Mouse (Mus musculus): ENCODE data around the gene Cd52. TPM values are rescaled to one million over a fixed set of nuclear protein-coding genes. Genes with fewer than 3 reads are reported as not detected.

The Cd52 gene
- polyA plus RNA-seq, 1 experiment from 2014 or later, result 5.2 TPM

- Histone ChIP-seq H3K4me3 (ENCODE audit: low read depth, low read length) (peak overlapping the region; percentile 41), H3K36me3 (replicated peaks; ENCODE audit: control insufficient read depth, insufficient read depth, low read depth, low read length) (no peaks in the 10 kb centered on the region), H3K27ac (replicated peaks; ENCODE audit: low read depth, low read length) (no peak overlapping the region), H3K9ac (replicated peaks; ENCODE audit: low read length) (peak overlapping the region; percentile 3; the same call in 1 of the 2 replicates), H3K4me2 (ENCODE audit: low read depth, low read length) (peak overlapping the region; percentile 65), H3K4me1 (ENCODE audit: control insufficient read depth, insufficient read depth, low read length) (no peaks in the 10 kb centered on the region), H3K9me3 (replicated peaks; ENCODE audit: control insufficient read depth, low read length) (no peaks in the 10 kb centered on the region), H3K27me3 (ENCODE audit: control insufficient read depth, insufficient read depth, low read length) (peaks cover 2% of the 10 kb centered on the region; the same call in 1 of the 2 replicates)
- ATAC-seq (replicated peaks; ENCODE audit: insufficient number of reproducible peaks, low FRiP score, low TSS enrichment, low read depth) (peak; percentile 78), DNase-seq (ENCODE audit: low spot score) (peak; percentile 85)
- under 1% methylated on average over 41 of the region's 41 CpGs for WGBS
These were observed 13.0 kb downstream of the Cd52 start for GRCm38 (mm10) chr4:134081730-134082386.

- no peaks in the 10 kb centered on the region for H3K4me1 ChIP-seq (ENCODE audit: control insufficient read depth, insufficient read depth, low read length)
- no peak overlapping the region for H3K27ac ChIP-seq (replicated peaks; ENCODE audit: low read depth, low read length)
- ATAC-seq (replicated peaks; ENCODE audit: insufficient number of reproducible peaks, low FRiP score, low TSS enrichment, low read depth) (no peak), DNase-seq (ENCODE audit: low spot score) (no peak)
- peaks cover 2% of the 10 kb centered on the region; the same call in 1 of the 2 replicates for H3K27me3 ChIP-seq (ENCODE audit: control insufficient read depth, insufficient read depth, low read length)
- H3K4me2 ChIP-seq (ENCODE audit: low read depth, low read length), result no peak overlapping the region
- no peaks in the 10 kb centered on the region for H3K9me3 ChIP-seq (replicated peaks; ENCODE audit: control insufficient read depth, low read length)
- H3K9ac ChIP-seq (replicated peaks; ENCODE audit: low read length), result no peak overlapping the region
- no peak overlapping the region for H3K4me3 ChIP-seq (ENCODE audit: low read depth, low read length)
- no peaks in the 10 kb centered on the region for H3K36me3 ChIP-seq (replicated peaks; ENCODE audit: control insufficient read depth, insufficient read depth, low read depth, low read length)
- WGBS, result 86% methylated on average over 4 of the region's 4 CpGs
These were observed 14.2 kb downstream of the Cd52 start for GRCm38 (mm10) chr4:134080674-134081073.

DNA sequence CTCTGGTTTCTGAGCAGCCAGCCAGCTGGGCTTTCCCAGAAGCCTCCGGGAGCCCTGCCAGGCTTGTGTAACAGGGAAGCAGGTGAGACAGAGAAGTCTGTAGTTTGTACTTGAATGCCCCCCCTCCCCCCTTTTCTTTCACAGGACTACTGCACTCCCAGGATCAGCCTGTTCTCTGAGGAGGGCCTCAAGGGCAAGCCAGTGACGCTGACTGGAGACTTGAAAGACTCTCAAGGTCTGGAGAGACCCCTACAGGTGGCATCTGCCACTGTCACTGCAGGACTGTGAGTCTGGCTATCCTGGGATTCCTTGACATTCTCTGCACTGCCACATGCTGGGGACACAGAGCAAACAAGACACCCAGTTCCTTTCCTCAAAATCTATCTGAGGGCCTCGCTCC, 16.2 kb downstream of the Cd52 start:
- peak; percentile 83 for DNase-seq (ENCODE audit: low spot score)
- WGBS, result 16% methylated on average over 3 of the region's 3 CpGs
- Histone ChIP-seq H3K27ac (replicated peaks; ENCODE audit: low read depth, low read length) (no peak overlapping the region), H3K4me2 (ENCODE audit: low read depth, low read length) (no peak overlapping the region), H3K9me3 (replicated peaks; ENCODE audit: control insufficient read depth, low read length) (no peaks in the 10 kb centered on the region), H3K9ac (replicated peaks; ENCODE audit: low read length) (no peak overlapping the region), H3K4me3 (ENCODE audit: low read depth, low read length) (no peak overlapping the region), H3K27me3 (ENCODE audit: control insufficient read depth, insufficient read depth, low read length) (peaks cover 2% of the 10 kb centered on the region; the same call in 1 of the 2 replicates), H3K4me1 (ENCODE audit: control insufficient read depth, insufficient read depth, low read length) (no peaks in the 10 kb centered on the region), H3K36me3 (replicated peaks; ENCODE audit: control insufficient read depth, insufficient read depth, low read depth, low read length) (no peaks in the 10 kb centered on the region)
- ATAC-seq (replicated peaks; ENCODE audit: insufficient number of reproducible peaks, low FRiP score, low TSS enrichment, low read depth), result 0 out of 2 replicates have a peak, but pooled peaks have one; percentile 21

GRCm38 (mm10) chr4:134068793-134069580, 25.9 kb downstream of the Cd52 start:
- 87% methylated on average over 4 of the region's 4 CpGs for WGBS
- Histone ChIP-seq H3K4me2 (ENCODE audit: low read depth, low read length) (no peak overlapping the region), H3K4me1 (ENCODE audit: control insufficient read depth, insufficient read depth, low read length) (no peaks in the 10 kb centered on the region), H3K27me3 (ENCODE audit: control insufficient read depth, insufficient read depth, low read length) (peaks cover 6% of the 10 kb centered on the region; the same call in 1 of the 2 replicates), H3K9me3 (replicated peaks; ENCODE audit: control insufficient read depth, low read length) (no peaks in the 10 kb centered on the region), H3K36me3 (replicated peaks; ENCODE audit: control insufficient read depth, insufficient read depth, low read depth, low read length) (no peaks in the 10 kb centered on the region), H3K4me3 (ENCODE audit: low read depth, low read length) (no peak overlapping the region), H3K27ac (replicated peaks; ENCODE audit: low read depth, low read length) (no peak overlapping the region), H3K9ac (replicated peaks; ENCODE audit: low read length) (no peak overlapping the region)
- no peak for ATAC-seq (replicated peaks; ENCODE audit: insufficient number of reproducible peaks, low FRiP score, low TSS enrichment, low read depth)
- no peak for DNase-seq (ENCODE audit: low spot score)

DNA sequence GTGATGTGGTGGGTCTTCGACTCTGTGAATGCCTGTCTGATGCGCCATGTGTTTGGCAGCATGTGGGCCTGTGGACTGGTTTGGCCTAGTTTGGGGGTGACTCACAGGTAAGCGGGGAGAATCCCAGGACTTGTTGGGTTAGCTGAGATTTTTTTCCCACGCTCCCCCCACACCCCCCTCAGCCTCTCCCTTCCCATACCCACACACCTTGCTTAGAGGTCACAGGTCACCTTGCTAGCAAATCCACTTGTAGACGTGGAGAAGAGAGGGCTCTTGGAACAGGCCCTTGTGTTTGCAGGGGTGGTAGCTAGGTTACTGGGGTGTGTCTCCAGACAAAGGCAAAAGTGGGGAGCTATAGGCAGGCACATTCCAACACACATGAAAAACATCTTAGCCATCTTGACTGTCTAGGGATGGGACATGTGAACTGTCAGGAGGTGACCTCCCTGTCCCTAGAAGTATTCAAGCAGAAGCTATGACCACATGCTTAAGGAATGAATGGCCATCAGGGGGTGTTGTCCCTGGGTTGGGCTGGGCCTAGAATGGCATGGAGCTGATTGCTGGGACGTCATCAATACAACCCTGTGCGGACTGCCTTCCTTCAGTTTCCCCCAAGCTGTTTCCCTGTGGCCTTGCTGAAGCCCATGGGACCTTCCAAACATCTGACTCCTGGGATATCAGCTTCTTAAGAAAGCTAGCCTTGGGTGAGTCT, 26.9 kb downstream of the Cd52 start:
- 81% methylated on average over 7 of the region's 7 CpGs for whole genome bisulfite sequencing

GRCm38 (mm10) chr4:134067383-134067782, 27.5 kb downstream of the Cd52 start:
- Histone ChIP-seq H3K9me3 (replicated peaks; ENCODE audit: control insufficient read depth, low read length) (no peaks in the 10 kb centered on the region), H3K27ac (replicated peaks; ENCODE audit: low read depth, low read length) (no peak overlapping the region), H3K36me3 (replicated peaks; ENCODE audit: control insufficient read depth, insufficient read depth, low read depth, low read length) (no peaks in the 10 kb centered on the region), H3K4me1 (ENCODE audit: control insufficient read depth, insufficient read depth, low read length) (no peaks in the 10 kb centered on the region), H3K27me3 (ENCODE audit: control insufficient read depth, insufficient read depth, low read length) (peaks cover 6% of the 10 kb centered on the region; the same call in 1 of the 2 replicates), H3K4me3 (ENCODE audit: low read depth, low read length) (no peak overlapping the region), H3K9ac (replicated peaks; ENCODE audit: low read length) (no peak overlapping the region), H3K4me2 (ENCODE audit: low read depth, low read length) (no peak overlapping the region)
- DNase-seq (ENCODE audit: low spot score) (no peak), ATAC-seq (replicated peaks; ENCODE audit: insufficient number of reproducible peaks, low FRiP score, low TSS enrichment, low read depth) (no peak)
- WGBS, result 96% methylated on average over 8 of the region's 8 CpGs

More for the DNA sequence above, 26.9 kb downstream of the Cd52 start:
- H3K9me3 ChIP-seq (replicated peaks; ENCODE audit: control insufficient read depth, low read length), result no peaks in the 10 kb centered on the region
- no peak overlapping the region for H3K4me2 ChIP-seq (ENCODE audit: low read depth, low read length)
- ATAC-seq (replicated peaks; ENCODE audit: insufficient number of reproducible peaks, low FRiP score, low TSS enrichment, low read depth) (no peak), DNase-seq (ENCODE audit: low spot score) (no peak)
- no peak overlapping the region for H3K27ac ChIP-seq (replicated peaks; ENCODE audit: low read depth, low read length)
- no peaks in the 10 kb centered on the region for H3K4me1 ChIP-seq (ENCODE audit: control insufficient read depth, insufficient read depth, low read length)
- H3K9ac ChIP-seq (replicated peaks; ENCODE audit: low read length), result no peak overlapping the region
- no peak overlapping the region for H3K4me3 ChIP-seq (ENCODE audit: low read depth, low read length)
- no peaks in the 10 kb centered on the region for H3K36me3 ChIP-seq (replicated peaks; ENCODE audit: control insufficient read depth, insufficient read depth, low read depth, low read length)
- peaks cover 6% of the 10 kb centered on the region; the same call in 1 of the 2 replicates for H3K27me3 ChIP-seq (ENCODE audit: control insufficient read depth, insufficient read depth, low read length)

- ATAC-seq (replicated peaks; ENCODE audit: insufficient number of reproducible peaks, low FRiP score, low TSS enrichment, low read depth), result no peak
These were observed 29.4 kb downstream of the Cd52 start for GRCm38 (mm10) chr4:134065431-134066004.

More at GRCm38 (mm10) chr4:134065431-134066004, 29.4 kb downstream of the Cd52 start:
- DNase-seq (ENCODE audit: low spot score), result no peak
- WGBS, result 19% methylated on average over 23 of the region's 23 CpGs
- H3K9ac ChIP-seq (replicated peaks; ENCODE audit: low read length), result no peak overlapping the region
- H3K27me3 ChIP-seq (ENCODE audit: control insufficient read depth, insufficient read depth, low read length), result peaks cover 6% of the 10 kb centered on the region; the same call in 1 of the 2 replicates
- no peaks in the 10 kb centered on the region for H3K36me3 ChIP-seq (replicated peaks; ENCODE audit: control insufficient read depth, insufficient read depth, low read depth, low read length)
- H3K4me2 ChIP-seq (ENCODE audit: low read depth, low read length), result no peak overlapping the region
- no peak overlapping the region for H3K27ac ChIP-seq (replicated peaks; ENCODE audit: low read depth, low read length)
- H3K4me3 ChIP-seq (ENCODE audit: low read depth, low read length), result no peak overlapping the region
- H3K4me1 ChIP-seq (ENCODE audit: control insufficient read depth, insufficient read depth, low read length), result no peaks in the 10 kb centered on the region
- no peaks in the 10 kb centered on the region for H3K9me3 ChIP-seq (replicated peaks; ENCODE audit: control insufficient read depth, low read length)
